Mouse (Mus musculus) gastrocnemius, adult 8-10 months (tissue): ENCODE data around the gene Exd2. TPM values are rescaled to one million over a fixed set of nuclear protein-coding genes. Genes with fewer than 3 reads are reported as not detected.
"Not testable (repeated sequence)": the region's sequence is repeated elsewhere in the genome, so short reads cannot be mapped to it uniquely, and the experiment has no call there.

Experiments used
- DNase-seq, 2 experiments: peaks; one replicate each; pipeline ENCODE4 v3.0.0; 2022; ENCODE audit warnings: low spot score in 2 of 2
- total RNA-seq, 4 experiments: library from RNA; stranded (reverse); gene quantifications; 2 replicates each; pipeline ENCODE4 v1.2.4; 2022

Exd2 gene
- 10 to 100 TPM; 30.6 to 39.1 (median 34.5) TPM for total RNA-seq

DNA sequence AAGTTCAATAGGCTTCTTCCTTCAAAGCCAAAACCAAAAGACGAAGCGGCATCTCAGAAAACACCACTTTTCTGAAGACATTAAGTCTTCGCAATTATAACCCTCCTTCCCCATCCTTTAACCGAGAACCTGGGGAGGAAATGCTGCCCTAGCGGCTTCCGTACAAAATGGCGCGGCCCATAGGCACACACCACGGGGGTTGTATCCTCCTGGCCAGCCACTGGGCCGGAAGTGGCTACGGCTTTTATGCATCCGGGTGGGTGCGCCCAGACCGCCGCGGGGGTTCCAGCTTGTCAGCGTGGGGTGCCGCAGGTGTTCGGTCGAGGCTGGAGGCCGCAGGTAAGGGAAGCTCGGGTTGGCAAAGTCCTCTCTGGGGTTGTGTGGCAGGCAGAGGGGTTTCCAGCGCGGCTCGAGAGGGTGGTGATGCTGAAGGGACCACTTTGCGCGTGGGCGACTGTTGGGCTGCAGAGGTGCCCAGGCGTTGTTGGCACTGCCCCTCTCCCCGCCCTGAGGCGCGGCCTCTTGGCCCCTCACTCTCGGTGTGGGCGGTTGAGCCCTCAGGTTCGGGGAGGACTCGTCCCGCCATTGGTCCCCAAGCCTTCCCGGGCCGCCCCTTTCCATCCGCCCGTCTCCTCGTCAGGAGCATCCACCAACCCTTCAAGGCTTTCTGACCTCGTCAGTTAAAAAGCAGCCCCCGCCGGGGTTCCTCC lies at the start of gene Exd2:
TSS of gene Exd2 (plus strand) at position 154 of the 710 bp plus-strand sequence.
- peak; percentile 82 to 90 for DNase-seq

DNA sequence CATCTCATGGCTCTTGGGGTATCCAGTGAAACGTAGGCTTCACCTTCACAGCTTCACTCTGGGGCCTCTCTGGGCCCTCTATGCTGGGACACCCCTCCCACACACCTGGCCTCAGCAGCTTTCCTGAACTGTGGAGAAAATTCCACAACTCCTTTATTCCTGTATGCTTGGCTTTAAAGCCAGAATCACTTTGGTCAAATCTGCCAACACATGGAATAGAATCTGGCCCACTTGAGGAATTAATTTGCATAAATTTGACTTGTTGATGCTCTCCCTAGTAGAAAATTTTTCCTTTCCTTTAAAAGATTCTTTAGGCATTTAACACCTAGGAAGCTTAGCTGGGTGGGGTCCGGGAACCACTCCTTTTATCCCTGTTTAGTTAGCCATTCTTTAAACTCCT lies 47.8 kb upstream of the Exd2 start:
- DNase-seq, result no peak

DNA sequence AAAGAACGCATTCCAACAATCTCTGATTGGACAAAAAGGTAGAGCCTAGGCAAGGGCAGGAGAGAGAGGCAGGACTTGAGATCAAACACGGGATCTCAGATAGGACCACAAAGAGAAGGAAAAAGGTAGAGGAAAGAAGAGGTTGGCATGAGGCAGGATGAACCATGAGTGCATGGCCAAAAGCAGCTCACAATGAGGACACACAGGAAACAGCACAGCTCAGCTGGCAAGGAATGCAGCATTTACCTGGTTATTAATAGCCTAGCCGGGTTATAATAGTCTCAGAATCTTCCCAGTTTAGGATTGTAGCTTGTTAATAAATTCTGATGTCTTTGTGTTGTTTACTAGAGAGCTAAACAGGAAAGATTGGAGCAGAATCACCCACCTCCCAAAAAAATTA lies 35.2 kb upstream of the Exd2 start:
- DNase-seq, result no peak

DNA sequence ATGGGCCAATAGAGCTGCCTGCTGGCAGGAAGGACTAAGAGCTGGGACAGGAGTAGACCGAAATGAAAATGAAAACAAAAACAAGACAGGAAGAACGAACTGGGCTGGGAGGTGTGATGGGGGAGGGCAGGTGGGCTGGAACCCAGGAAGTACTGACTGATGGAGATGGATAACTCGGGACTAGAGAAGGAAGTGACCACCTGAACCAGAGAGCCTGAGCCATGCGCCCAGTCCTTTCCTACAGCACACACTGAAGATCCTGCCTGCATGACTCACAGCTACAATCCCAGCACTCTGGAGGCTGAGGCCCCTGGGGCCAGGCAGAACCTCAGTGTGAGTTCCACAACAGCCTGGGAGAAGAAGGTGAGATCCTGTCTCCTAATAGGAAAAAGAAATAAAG lies 29.6 kb upstream of the Exd2 start:
- no peak for DNase-seq

DNA sequence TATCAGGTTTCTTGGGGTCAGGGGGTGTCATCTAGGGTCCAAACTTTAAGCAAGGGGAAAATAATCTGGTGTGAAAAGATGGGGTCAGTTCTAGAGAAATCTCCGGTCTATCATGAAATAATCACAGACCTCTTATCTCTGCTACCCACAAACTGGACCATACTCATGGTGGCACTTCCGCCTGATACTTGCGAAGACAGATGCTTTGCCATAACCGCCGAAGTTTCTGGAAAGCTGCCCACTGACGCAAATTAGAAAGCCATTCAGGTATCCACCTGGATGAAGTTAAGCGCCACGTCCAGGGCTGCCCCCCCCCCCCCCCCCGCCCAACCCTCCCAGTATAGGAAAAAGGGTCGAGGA lies 28.3 kb upstream of the Exd2 start:
- DNase-seq, result no peak

DNA sequence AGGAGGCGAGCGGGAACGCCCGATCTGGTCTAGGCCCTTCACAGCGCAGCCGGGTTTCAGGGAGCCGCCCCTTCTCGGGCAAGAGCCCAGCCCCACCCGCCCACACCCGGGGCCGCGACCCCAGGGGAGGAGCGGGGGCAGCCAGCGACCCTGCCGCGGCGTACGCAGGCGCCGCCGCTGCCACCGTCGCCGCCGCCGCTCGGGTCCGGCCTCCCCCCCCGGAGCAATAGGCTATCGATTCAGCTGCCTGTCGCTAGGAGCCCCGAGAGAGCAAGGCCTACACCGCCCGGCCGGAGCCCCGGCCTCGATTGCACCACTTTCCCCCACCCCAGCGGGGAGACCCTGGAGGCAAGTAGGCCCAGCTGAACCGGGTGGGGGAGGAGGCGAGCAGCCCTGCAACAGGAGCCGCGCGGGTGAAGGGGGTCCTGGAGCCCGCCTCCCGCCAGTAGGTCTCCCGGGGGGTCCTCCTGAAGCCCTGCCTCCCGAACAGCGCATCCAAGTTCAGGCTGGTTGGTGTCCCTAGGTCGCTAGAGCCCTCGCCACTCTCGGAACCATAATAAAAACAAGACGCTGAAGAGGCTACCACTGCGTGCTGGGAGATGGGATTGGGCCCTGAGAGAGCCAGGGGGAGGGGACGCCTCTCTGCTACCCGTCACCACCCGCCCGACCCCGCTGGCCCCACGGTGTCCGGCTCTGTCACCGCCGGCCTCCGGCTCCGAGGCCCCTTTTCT lies 27.8 kb upstream of the Exd2 start:
- peak; percentile 33 to 63 for DNase-seq

DNA sequence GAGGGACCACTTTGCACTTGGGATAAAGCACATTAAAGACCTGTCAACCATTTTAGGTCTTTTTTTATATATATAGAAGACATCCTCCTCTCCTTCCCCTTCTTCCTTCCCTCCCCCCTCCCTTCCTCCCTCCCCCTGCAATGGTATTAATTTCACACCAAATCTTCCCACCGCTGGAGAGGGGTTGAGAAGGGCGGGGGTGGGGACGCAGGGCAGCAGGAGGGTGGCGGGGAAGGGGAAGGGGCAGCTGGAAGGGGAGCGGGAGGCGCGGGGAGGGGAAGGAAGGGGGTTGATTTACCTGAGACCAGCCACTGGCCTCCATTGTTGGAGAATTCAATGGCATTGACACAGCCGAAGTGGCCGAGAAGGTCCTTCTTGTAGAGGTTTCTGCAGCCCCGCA lies 27.0 kb upstream of the Exd2 start:
- no peak for DNase-seq

DNA sequence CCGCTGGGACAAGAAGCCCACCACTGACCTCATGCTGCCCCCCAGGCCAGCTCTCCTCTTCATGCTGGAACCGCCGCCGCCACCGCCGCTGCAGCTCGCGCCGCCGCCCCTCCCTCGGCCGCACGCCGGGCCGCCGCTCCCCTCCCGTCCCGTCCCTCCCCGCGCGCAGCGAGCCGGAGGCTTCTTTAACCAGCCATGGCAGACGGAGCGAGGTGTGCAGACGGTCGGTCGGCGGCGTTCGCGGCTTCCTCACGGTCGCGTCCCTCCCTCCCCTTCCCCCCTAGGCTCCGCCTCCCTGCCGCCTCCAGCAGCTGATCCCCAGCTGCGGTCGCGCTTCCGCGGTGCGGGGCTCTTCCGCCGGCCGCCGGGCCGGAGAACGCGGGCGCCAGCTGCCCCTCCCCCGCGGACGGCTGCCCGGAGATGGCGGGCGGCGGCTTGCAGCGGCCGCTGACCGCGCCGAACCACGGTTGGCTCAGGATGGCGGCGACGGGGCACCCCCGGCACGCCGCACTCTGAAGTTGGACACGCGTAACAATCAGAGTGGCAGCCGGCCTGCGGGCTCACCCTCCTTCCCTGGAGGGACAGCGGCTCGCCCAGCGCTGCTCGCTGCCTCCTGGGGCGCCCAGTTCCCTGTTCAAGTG lies 26.4 kb upstream of the Exd2 start, which contains the start of gene Dcaf5:
TSS of gene Dcaf5 (minus strand) at position 266 of the 641 bp plus-strand sequence.
- peak; percentile 49 to 64 for DNase-seq

DNA sequence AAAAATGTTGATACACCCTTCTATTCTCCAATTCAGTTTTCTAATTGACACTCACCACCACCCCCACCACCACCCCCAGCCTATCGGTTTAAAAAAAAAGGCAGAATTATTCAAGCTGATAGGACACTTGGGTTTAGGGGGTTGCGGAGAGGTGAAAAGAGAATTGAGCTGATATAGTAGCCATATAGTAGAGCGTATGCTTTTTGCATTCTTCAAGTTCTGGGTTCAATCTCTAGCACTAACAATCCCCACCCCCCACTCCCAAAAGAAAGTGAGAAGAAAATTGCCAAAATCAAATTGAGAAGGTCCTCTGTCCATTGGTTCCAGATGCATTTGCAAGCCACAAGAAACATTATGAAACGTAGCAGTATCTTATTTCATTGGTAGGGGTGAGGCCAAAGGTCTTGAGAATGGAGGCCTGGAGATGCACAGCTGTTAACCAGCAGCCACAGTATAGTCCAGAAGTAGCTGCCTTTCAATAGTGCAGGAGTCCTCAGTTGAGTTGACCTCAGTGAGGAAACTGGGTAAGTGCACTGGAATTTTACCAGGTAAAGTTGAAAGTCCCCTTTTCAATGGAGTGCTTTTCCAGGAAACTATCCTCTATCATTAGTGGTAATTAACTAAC lies 25.7 kb upstream of the Exd2 start:
- no peak for DNase-seq

DNA sequence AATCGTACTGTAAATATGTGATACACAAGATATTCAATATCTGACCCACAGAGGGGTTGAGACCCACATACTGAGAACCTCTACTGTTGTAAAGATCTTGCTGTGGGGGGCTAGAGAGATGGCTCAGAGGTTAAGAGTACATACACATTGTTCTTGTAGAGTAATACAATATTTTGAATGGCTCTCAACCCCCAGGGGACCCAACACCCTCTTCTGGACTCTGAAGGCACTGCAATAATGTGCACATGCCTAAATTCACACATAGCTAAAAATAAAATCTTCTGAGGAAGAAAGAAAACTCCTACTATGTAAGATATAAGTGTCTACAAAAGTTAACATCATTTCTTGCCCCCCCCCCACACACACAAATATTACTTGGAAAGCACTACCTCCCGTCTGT lies 21.9 kb upstream of the Exd2 start:
- no peak for DNase-seq

DNA sequence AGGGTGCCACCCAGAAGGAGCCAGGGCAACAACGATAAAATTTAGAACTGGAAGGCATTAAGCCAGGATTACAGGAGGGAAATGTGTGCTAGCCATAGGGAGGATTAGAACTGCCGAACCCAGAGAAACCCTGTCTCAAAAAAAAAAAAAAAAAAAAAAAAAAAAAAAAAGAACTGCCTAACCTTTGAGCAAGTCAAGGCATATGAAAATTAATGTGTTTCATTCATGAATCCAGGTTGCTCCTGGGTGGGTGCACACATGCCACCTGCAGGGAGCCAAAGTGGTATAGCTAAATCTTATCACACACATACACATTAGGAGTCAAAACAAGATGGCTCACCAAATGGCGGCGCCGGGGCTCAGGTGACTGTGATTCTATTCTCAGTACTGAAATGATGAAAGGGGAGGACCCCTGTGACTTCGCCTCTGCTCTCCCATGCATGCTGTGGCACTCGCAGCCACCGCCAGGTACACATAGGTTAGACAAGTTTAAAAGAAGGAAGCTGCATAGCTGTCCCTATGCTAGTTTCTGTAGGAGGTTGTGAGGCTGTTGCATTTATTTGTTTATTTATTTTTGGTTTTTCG lies 18.3 kb upstream of the Exd2 start:
- no peak for DNase-seq

DNA sequence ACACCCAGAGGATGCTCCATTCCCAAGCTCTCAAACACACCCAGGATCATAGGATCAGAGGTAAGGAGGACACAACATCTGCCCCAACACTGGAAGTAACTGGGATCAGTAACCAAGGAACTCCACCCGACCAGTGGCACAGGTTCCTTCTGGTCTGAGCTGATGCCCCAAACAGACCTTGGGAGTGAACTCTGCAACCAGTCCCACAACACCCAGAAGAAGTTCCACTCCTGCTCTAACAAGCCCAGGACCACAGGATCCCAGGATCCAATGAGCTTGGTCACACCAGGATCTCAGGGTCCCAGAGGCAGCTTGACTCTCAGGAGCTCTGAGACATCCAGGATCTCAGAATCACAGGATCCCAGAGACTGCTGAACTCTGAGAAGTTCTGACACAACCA lies 9.4 kb upstream of the Exd2 start:
- DNase-seq, result no peak

DNA sequence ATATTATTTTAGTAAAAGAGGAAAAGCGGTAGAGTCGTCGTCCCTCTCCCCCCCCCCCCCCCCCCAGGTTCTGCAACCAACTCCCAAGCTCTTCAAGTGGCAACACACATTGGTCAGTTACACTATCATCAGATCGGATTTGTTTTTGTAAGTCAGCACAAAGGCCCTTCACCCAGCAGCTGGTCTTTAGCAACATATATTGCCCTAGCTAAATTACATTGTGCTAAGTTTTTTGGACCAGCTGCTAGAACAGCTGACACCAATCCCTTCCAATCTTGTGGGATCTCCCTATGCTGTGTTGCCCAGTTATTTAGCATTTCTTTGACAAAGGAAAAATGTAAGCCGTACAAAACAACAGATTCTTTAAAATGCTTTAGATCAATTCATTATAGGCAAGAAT lies 4.9 kb upstream of the Exd2 start:
- DNase-seq, result no peak

DNA sequence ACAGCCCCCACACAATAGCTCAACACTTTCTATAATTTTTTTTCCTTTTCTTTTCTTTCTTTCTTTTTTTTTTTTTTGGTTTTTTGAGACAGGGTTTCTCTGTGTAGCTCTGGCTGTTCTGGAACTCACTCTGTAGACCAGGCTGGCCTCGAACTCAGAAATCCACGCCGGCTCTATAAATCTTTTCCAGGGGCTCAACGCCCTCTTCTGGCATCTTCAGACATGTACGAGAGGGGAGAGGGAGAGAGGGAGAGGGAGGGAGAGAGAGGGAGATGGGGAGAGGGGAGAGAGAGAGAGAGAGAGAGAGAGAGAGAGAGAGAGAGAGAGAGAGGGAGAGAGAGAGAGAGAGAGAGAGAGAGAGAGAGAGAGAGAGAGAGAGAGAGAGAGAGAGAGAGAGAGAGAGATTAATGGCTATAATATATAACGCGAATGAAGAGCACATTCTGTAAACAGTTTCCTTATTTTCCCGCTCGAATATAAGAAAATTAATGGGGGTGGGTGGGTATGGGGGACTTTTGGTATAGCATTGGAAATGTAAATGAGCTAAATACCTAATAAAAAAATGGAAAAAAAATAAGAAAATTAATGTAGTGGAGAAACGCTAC lies 501 bp upstream of the Exd2 start:
- not testable (repeated sequence) for DNase-seq

DNA sequence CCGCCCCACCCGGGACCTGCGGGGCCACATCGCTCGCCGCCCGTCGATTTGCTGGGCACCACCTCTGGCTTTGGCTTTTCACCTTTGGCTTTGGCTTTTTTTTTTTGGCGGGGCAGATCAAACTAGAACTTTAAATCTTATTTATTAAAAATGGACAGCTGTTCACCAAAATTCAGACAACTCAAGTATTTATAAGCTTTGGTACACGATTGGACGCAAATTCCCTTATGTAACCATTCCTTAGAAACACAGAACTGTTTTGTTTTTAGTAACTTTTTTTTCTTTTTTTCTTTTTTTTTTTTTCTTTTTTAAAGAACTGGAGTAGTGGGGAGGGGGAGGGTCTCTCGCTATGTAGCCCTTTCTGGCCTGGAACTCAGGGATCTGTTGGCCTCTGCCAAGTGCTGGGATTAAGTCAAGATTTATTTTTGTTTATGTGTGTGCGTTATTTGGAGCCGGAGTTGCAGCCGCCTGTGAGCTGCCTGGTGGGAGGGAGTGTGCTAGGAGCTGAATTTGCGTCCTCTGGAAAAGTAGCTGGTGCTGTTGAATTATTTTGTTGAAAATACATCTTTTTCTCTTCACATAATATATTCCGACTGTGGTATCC lies 873 bp downstream of the Exd2 start:
- peak; percentile 10 to 32 for DNase-seq

DNA sequence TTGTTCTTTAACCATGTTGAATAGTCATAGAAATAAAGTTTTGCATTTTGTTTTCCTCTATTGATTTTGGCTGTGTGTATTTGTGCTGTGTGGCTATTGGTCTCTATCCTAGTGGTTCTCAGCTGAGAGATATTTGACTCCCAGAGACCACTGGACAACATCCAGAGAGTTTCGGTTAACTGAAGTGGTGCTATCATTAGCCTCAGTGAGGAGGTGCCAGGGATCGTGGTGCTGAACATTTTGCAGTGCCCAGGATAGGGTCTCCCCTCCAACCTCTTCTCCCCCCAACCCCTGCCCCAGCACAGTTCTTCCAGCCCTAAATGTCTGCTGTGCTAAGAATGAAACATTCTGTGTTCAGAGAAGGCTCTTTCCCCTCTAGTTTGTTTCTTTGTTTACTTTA lies 7.3 kb downstream of the Exd2 start:
- peak; percentile 28 to 38 for DNase-seq

DNA sequence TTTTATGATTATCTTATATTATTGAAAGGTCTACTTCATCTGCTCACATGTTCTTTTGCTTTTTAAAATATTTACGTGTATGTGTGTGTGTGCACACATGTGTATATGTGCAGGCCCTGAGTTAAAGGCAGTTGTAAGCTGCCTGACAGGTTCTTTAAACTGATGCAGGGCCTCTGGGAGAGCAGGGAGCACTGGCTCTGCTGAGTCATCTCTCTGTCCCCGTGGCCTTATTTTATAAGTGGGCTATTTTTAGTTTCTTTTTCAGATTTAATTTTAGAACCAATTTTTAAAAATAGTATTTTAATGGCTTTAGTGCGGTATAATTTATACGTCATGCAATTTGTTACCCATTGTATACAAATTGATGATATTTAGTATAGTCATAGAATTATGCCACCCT lies 9.0 kb downstream of the Exd2 start:
- peak in 1 of 2 experiments; percentile 26 for DNase-seq

DNA sequence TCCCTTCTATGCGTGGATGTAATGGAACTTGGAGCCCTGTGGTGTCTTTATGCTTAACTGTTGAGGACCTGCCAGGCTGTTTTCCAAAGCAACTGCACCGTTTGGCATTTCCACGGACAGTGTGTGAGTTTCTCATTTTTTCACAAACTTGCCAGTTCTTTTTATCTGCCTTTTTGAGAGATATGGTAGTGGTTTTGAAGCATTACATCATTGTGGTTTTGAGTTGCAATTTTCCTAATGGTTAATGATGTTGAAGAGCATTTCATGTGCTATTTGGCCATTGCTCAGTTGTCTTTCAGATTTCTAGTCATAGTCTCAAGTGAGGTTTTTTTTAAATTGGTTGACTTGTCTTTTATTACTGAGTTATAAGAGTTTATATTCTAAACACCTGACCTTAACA lies 10.8 kb downstream of the Exd2 start:
- DNase-seq, result no peak

DNA sequence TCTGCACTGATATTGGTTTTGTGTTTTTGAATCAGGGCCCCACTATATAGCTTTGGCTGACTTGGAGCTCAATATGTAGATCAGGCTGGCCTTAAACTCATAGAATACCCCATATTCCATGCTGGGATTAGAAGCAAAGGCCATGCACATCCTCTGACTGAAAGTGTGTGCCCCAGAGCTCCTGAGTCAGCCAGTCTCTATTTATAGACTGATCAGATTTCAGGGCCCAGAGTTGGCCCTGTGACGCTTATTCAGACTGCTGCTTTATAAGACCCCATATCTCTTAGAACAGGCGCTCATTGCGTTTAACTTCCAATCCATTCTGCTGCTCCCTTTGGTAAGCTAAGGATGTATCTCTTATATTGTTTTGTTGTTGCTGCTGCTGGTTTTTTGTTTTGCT lies 17.1 kb downstream of the Exd2 start:
- peak in 1 of 2 experiments; percentile 35 for DNase-seq

DNA sequence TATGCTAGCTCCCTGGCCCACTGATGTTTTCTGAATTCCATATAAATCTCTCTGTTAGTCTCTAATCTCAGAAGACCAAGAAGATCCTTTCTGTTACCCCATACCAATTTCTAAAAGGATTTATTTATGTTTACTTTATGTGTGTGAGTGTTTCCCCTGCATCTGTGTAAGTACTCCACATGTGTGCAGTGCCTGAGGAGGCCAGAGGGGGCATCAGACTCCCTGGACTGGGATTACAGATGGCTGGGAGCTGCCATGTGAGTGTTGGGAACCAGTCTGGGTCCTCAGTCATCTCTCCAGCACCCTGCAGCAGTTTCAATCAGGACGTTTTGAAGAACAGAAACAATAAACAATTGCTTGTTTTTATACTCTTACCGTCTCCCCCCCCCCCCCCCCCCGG lies 20.5 kb downstream of the Exd2 start:
- DNase-seq, result no peak

DNA sequence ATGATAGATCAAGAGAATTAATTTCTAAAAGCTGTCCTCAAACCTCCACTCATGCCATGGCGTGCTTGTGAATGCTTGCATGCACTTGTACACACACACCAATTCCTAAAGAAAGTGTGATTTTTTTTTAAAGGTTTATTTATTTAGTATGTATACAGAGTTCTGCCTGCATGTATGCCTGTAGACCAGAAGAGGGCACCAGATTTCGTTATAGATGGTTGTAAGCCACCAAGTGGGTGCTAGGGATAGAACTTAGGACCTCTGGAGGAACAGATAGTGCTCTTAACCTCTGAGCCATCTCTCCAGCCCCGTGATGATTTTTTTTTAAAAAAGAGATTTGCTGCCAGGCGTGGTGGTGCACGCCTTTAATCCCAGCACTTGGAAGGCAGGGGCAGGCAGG lies 30.4 kb downstream of the Exd2 start:
- DNase-seq, result no peak
